Mouse (Mus musculus) forebrain, embryonic 16.5 days (tissue): Measurements from ENCODE around the gene Ifi205. TPM values are rescaled to one million over a fixed set of nuclear protein-coding genes. Genes with fewer than 3 reads are reported as not detected.
"Not testable (repeated sequence)": the region's sequence is repeated elsewhere in the genome, so short reads cannot be mapped to it uniquely, and the experiment has no call there.

Experiments used
- ATAC-seq: fragments of 200-750 bp; cut with Nextera tagmentation; 2 replicates; pipeline ENCODE4 v1.8.0; 2017; ENCODE audit warnings: mild to moderate bottlenecking, moderate library complexity
- H3K27ac ChIP-seq: fragments of 300-500 bp; sonication (generic); 2 replicates; pipeline ENCODE4 v1.5.1; 2014; ENCODE audit warnings: low read length, control low read depth
- H3K27me3 ChIP-seq: fragments of 300-500 bp; sonication (generic); replicated peaks from 2 replicates; pipeline ENCODE4 v1.6.1; 2014; ENCODE audit warnings: low read length; ENCODE audit not compliant: control insufficient read depth, insufficient read depth
- H3K36me3 ChIP-seq: fragments of 300-500 bp; sonication (generic); 2 replicates; pipeline ENCODE4 v1.6.1; 2014; ENCODE audit not compliant: control insufficient read depth, insufficient read depth
- H3K4me1 ChIP-seq: fragments of 300-500 bp; sonication (generic); replicated peaks from 2 replicates; pipeline ENCODE4 v1.6.1; 2014; ENCODE audit warnings: low read length; ENCODE audit not compliant: control insufficient read depth, insufficient read depth
- H3K4me2 ChIP-seq: fragments of 300-500 bp; sonication (generic); 2 replicates; pipeline ENCODE4 v1.6.1; 2014; ENCODE audit warnings: mild to moderate bottlenecking, low read length, control low read depth
- H3K4me3 ChIP-seq: fragments of 300-500 bp; sonication (generic); replicated peaks from 2 replicates; pipeline ENCODE4 v1.5.1; 2014; ENCODE audit warnings: mild to moderate bottlenecking, low read length, control low read depth
- H3K9ac ChIP-seq: fragments of 300-500 bp; sonication (generic); replicated peaks from 2 replicates; pipeline ENCODE4 v1.6.1; 2014; ENCODE audit warnings: low read depth, low read length, control low read depth
- H3K9me3 ChIP-seq: fragments of 300-500 bp; sonication (generic); 2 replicates; pipeline ENCODE4 v1.6.1; 2016; ENCODE audit warnings: low read length; ENCODE audit not compliant: control insufficient read depth
- WGBS: fragments of 180-500 bp; shearing (Covaris S2); extraction: QIAGEN DNeasy Blood & Tissue Kit; methylation state at CpG from one replicate; pipeline ENCODE4 v1.1.7; 2014; 5-methylcytosine and 5-hydroxymethylcytosine counted together
- polyA plus RNA-seq: library from polyadenylated mRNA; unstranded; fragments of >200 nt; fragmentation: Nextera tagmentation; extraction: Ambion mirVana; gene quantifications from 2 replicates; pipeline ENCODE4 v1.2.1, GENCODE M21; 2015

Ifi205 gene
- polyA plus RNA-seq, 1 experiment from 2014 or later, result not detected

DNA sequence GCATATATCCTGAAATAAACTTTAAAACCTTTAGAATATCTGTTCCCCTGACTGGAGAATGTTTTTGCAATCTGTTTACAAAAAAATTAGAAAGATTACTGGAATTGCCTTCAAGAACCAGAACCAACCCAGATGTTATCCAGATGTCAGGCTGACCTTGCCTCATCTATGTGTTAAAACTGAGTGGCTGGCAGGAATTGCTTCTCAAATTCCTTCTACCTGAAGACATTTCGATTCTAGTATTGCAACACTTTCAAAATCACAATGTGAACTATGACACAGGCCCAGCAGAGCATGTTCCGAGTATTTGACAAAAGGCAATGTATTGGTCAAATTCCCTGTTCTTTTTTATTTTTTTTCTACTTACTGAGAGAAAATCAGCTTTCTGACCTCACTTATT is 12.8 kb upstream of the Ifi205 start:
- Histone ChIP-seq H3K9ac (no peak overlapping the region), H3K4me1 (no peaks in the 10 kb centered on the region), H3K27ac (no peak overlapping the region), H3K9me3 (no peaks in the 10 kb centered on the region), H3K36me3 (no peaks in the 10 kb centered on the region), H3K4me2 (no peak overlapping the region), H3K27me3 (no peaks in the 10 kb centered on the region), H3K4me3 (no peak overlapping the region)
- ATAC-seq, result no peak
- 80% methylated on average over 2 of the region's 2 CpGs for WGBS

DNA sequence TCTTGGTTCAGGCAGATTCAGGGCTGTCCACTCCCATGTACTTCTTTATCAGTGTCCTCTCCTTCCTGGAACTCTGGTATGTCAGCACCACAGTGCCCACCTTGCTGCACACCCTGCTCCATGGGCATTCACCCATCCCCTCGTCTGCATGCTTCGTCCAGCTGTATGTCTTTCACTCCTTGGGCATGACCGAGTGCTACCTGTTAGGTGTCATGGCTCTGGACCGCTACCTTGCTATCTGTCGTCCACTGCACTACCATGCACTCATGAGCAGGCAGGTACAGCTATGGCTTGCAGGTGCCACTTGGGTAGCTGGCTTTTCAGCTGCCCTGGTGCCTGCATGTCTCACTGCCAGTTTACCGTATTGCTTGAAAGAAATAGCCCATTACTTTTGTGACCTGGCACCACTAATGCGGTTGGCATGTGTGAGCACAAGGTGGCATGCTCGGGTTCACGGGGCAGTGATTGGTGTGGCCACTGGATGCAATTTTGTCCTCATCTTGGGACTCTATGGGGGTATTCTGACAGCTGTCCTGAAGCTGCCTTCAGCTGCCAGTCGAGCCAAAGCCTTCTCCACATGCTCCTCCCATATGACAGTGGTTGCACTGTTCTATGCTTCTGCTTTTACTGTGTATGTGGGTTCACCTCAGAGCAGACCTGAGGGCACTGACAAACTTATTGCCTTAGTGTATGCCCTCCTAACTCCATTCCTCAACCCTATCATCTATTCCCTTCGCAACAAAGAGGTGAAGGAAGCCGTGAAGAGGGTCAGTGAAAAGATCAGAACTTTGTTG is 10.7 kb upstream of the Ifi205 start:
- not testable (repeated sequence) for H3K9me3 ChIP-seq, H3K27me3 ChIP-seq, ATAC-seq, H3K4me3 ChIP-seq, H3K9ac ChIP-seq, H3K4me1 ChIP-seq, H3K27ac ChIP-seq, H3K4me2 ChIP-seq, H3K36me3 ChIP-seq
- 93% methylated on average over 12 of the region's 12 CpGs for WGBS

DNA sequence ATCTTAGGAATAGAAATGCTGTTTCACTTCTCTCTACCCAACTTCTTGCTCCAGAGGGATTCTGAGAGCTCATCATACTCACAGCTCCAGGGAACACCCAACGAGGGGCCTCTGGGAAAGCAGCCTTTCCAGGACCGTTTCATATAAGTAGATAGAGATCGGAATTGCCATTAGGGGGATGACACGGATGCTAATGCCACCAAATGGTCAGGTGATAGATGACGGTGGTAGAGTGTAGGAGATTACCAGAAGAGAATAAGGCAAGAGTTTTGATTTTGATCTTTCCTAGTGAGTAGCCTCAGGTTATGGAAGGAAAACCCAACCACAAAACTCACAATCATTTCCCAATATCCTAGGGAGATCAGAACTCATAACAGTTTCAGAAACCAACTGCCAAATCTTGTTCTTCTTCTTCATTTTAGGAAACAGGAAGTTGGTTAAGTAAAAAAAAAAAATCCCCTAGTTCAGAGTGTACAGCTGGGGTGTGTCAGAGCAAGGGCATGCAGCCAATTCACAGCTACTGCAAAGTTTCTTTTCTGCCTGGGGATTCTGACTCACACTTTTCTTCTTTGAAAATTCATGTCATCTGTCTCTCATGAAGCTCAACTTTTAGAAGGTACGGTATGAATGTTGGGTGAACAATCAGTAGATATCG is 9.0 kb upstream of the Ifi205 start, which contains the start of gene Olfr433:
Gene Olfr433, plus strand, starts transcription at position 183 of the 655 bp plus-strand sequence.
- no peak within 1 kb of the TSS for H3K27ac ChIP-seq
- no peaks in the 10 kb centered on the region for H3K36me3 ChIP-seq
- H3K4me2 ChIP-seq, result no peak within 1 kb of the TSS
- no peaks in the 10 kb centered on the region for H3K4me1 ChIP-seq
- 89% methylated on average over 7 of the region's 7 CpGs for whole genome bisulfite sequencing
- H3K9me3 ChIP-seq, result no peaks in the 10 kb centered on the region
- H3K27me3 ChIP-seq, result no peaks in the 10 kb centered on the region
- no peak within 1 kb of the TSS for H3K9ac ChIP-seq
- no peak within 1 kb of the TSS for H3K4me3 ChIP-seq
- ATAC-seq, result no peak

DNA sequence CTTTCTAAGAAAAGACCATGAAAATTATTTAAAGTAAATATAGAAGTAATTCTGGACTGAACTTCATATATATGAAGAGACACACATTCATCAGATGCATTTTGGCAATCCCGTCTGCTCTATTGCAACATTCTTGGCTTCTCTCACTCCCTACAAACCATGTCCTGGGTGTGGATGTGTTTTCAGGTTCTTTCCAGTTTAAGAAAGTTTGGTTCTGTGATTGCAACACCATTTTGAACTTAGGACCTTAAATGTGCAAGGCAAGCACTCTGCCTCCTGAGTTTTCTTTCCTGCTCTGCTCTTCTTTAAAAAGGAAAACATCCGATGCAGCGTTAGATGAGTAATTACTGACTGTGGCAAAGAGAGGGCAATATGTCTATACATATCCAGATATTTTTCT is 6.9 kb upstream of the Ifi205 start:
- Histone ChIP-seq H3K4me2 (no peak overlapping the region), H3K27me3 (no peaks in the 10 kb centered on the region), H3K9ac (no peak overlapping the region), H3K27ac (no peak overlapping the region), H3K36me3 (no peaks in the 10 kb centered on the region), H3K4me3 (no peak overlapping the region), H3K9me3 (no peaks in the 10 kb centered on the region), H3K4me1 (no peaks in the 10 kb centered on the region)
- no peak for ATAC-seq
- WGBS, result 97% methylated on average over 3 of the region's 3 CpGs

DNA sequence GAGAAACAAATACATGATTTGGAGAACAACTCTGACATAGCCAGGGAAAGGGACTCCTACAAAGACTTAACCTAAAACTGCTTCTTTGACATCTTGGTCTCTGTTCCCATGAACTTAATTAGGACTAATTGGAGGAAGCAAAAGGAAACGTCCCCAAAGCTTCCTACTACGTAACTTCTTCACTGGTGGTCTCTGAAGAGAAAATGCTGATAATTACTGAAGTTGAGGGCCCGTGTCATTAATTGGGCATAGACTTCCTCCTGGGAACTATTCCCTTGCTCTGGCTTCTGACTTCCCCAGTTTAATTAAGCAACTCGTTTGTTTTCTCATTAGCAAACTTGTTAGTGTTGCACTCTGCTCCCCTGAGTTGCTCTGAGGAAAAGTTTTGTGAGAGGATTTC is 4.2 kb upstream of the Ifi205 start:
- Histone ChIP-seq H3K27me3 (no peaks in the 10 kb centered on the region), H3K36me3 (no peaks in the 10 kb centered on the region), H3K9ac (no peak overlapping the region), H3K4me3 (no peak overlapping the region), H3K9me3 (no peaks in the 10 kb centered on the region), H3K27ac (no peak overlapping the region), H3K4me1 (no peaks in the 10 kb centered on the region), H3K4me2 (no peak overlapping the region)
- ATAC-seq, result no peak
- 22% methylated on average over 4 of the region's 4 CpGs for WGBS

DNA sequence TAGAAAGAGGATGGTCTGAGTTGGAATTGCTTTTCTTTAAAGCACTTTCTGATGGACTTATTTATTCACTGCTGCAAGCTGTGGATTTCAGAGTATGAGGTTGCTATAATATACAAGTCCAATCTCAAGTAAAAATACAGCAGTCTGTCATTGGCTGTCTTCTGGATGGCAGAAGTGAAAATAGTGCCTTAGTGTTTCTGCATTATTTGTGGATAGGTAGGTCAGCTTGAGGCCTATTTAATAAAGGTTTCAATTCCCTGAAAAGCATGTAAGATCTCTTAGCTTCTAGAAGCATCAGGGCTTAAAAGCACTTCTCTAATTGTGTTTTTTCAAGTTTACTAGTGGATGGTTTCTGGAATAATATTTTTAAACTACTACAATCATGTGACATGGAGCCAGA is 24.6 kb downstream of the Ifi205 start:
- not testable (repeated sequence) for ATAC-seq, H3K27ac ChIP-seq, H3K4me3 ChIP-seq, H3K4me1 ChIP-seq, H3K36me3 ChIP-seq, H3K4me2 ChIP-seq, H3K9me3 ChIP-seq, H3K9ac ChIP-seq, H3K27me3 ChIP-seq

DNA sequence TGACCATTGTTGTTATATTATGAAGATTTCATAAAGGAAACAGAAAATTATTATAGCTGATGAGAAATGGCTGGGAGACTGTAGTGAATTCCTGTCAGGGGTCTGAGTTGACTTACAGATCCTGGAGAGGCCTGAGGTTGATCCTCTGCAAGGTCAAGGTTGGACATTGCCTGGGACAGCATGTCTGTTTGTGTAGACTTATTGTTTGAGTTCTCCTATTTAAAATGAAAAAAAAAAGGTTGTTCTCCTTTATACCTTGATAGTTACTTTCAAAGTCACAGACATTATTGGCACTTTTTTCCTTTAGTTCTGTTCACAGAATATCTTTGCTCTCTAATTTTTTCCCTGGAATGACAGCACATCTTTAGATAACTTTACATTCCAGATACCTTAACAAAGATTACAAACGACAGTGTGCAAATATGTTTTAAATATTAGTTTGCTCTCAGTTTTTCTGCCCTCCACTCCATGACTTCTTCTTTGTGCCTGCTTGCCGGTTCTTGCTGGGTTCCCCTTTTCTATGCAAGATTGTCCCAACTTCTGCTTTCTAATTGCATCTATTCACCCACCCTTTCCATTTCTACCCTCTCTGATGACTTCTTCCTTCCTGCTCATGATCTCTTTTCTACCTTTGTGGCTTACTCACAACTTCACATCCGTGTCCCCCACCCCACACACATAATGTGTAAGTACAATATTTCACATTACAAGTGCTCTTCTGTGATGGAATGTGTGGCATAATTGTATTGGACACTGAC is 27.1 kb downstream of the Ifi205 start:
- H3K4me1 ChIP-seq, H3K9ac ChIP-seq, ATAC-seq, H3K4me3 ChIP-seq, H3K27ac ChIP-seq, H3K36me3 ChIP-seq, H3K9me3 ChIP-seq, H3K27me3 ChIP-seq, H3K4me2 ChIP-seq: not testable (repeated sequence)
- WGBS, result 78% methylated on average over 2 of the region's 3 CpGs

DNA sequence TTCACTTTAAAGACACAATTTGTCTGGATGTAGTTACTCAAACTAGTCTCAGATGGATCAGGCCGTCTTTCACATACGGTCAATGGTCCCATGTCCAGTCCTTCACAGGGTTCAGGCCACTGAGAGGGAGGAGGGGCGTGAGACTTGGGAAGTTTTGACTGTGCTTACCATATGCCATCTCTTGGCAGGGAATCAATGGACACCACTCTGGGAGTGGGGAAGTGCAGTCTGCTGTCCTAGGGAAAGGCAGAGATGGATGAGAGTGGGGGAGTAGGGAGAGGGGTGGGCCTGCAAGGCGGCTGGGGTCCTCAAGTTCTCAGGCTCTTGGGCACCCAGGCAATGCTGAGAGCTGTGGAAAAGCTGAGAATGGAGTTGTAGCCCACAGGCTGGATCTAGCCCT is 36.6 kb downstream of the Ifi205 start:
- no peak for ATAC-seq
- H3K9me3 ChIP-seq, result no peaks in the 10 kb centered on the region
- H3K4me3 ChIP-seq, result no peak overlapping the region
- no peaks in the 10 kb centered on the region for H3K4me1 ChIP-seq
- H3K4me2 ChIP-seq, result no peak overlapping the region
- no peaks in the 10 kb centered on the region for H3K27me3 ChIP-seq
- no peaks in the 10 kb centered on the region for H3K36me3 ChIP-seq
- no peak overlapping the region for H3K27ac ChIP-seq
- no peak overlapping the region for H3K9ac ChIP-seq
- 92% methylated on average over 4 of the region's 4 CpGs for WGBS

DNA sequence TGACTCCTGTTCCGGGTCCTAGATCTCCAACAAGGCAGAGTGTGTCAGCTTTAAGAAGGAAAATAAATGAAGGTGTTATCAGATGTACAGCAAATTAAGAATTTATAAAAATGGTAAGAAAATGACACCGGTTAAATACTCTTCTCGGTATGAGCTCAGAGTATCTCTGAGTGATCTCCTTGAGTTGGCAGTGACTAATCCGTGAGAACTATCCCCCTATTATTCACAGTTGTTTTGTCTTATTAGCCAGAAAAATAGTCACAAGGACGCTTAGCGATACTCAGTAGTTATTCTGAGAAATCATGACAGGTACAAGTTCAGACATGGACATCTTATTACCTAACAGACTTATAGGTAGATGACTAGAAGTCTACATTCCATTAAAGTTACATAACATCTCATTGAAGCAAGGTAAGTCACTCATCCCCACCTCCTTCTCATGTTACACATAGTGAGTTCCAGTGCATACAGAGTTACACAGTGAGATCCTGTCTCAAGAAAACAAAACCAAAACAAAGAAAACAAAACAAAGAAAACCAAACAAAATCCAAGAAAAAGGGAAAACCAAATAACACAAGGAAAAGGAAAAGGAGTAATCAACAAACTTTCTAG is 48.8 kb downstream of the Ifi205 start, which contains the start of gene Ifi202b:
Gene Ifi202b, minus strand, starts transcription at position 51 of the 612 bp plus-strand sequence.
- H3K9me3 ChIP-seq, H3K4me3 ChIP-seq, ATAC-seq, H3K4me1 ChIP-seq, H3K9ac ChIP-seq, H3K27ac ChIP-seq, H3K36me3 ChIP-seq, H3K4me2 ChIP-seq, H3K27me3 ChIP-seq: not testable (repeated sequence)
- WGBS, result 86% methylated on average over 6 of the region's 6 CpGs
